Mouse (Mus musculus) urinary bladder, postnatal 0 days (tissue): Measurements from ENCODE around the gene Ap3b2. TPM values are rescaled to one million over a fixed set of nuclear protein-coding genes. Genes with fewer than 3 reads are reported as not detected.

Experiments used
- microRNA counts: library from miRNA; unstranded; fragments of <30 nt; microRNA quantifications from one replicate; lab custom pipeline; 2016
- polyA plus RNA-seq: library from polyadenylated mRNA; unstranded; fragments of >200 nt; fragmentation: Nextera tagmentation; extraction: Ambion mirVana; gene quantifications from 2 replicates; pipeline ENCODE4 v1.2.1, GENCODE M21; 2015

Ap3b2 gene
- polyA plus RNA-seq = 0.20 and 0.23 TPM in 2 replicates

GRCm38 (mm10) chr7:81493331-81494021 is at the start of gene Ap3b2:
Ap3b2 (minus strand) TSS chr7:81493925.

GRCm38 (mm10) chr7:81498181-81498580 is 4.5 kb upstream of the Ap3b2 start, which contains the start of gene BC048679:
BC048679 (minus strand) TSS chr7:81498281.

GRCm38 (mm10) chr7:81455155-81455651 is 38.5 kb downstream of the Ap3b2 start, which contains the start of gene Cpeb1:
Cpeb1 (minus strand) TSS chr7:81455465.

MicroRNA genes within 50 kb of the gene (microRNA counts, 519-probe panel; counts per million panel counts)
- microRNA mmu-miR-1839-3p (lab: Ali Mortazavi, UCI) (1,545 counts per million, percentile 12 among the panel's probes with 10 or more counts), microRNA mmu-miR-1839-5p (lab: Ali Mortazavi, UCI) (3,114 counts per million, percentile 50 among the panel's probes with 10 or more counts)

Other genes with a start within 250 kb of the Ap3b2 start
- 1,025 and 1,062 TPM in 2 replicates for gene Rps17, start 148.7 kb downstream of the Ap3b2 start, polyA plus RNA-seq
- gene Cpeb1, start 38.5 kb downstream of the Ap3b2 start, polyA plus RNA-seq = 2.2 and 2.6 TPM in 2 replicates
- not detected in 2 replicates for gene BC048679, start 4.4 kb upstream of the Ap3b2 start, polyA plus RNA-seq
- 0.04 TPM in 2 replicates for gene Fsd2, start 73.0 kb upstream of the Ap3b2 start, polyA plus RNA-seq
- 3.8 TPM in 2 replicates for gene Whamm, start 77.3 kb upstream of the Ap3b2 start, polyA plus RNA-seq
- gene Homer2, start 213.6 kb upstream of the Ap3b2 start, polyA plus RNA-seq = 57.8 and 78.9 TPM in 2 replicates